39 mouse cellular contexts compared by ENCODE assay signal in genomic region chr11:7192710-7193109, GRCm38 (mm10). TPM values are rescaled to one million over a fixed set of nuclear protein-coding genes. Genes with fewer than 3 reads are reported as not detected.
DNase-seq lines count a peak whose midpoint lies in the region; ATAC-seq and TF ChIP-seq lines count a peak whose summit lies in the region.
"Had no signal": no experiment of that assay in that cellular context is flagged by ENCODE, and none has a peak within 500 bp of the region (broad histone marks: within the 10 kb centered on the region; RNA-seq: fewer than 3 reads in every experiment).

No protein-coding gene starts in this region.

- DNase-seq in forebrain, postnatal 0 days = no peak
- DNase-seq in forebrain, embryonic 10.5 days (ENCODE audit: extremely low spot score, low spot score) = no peak
- peak; percentile 22 for DNase-seq in liver
- DNase-seq in liver, embryonic 13.5 days = no peak
- no peak for DNase-seq in frontal cortex, postnatal 10 days (ENCODE audit: low spot score in 2 of 2)
- DNase-seq in gastrocnemius, adult 18-20 months (ENCODE audit: low spot score) = no peak
- DNase-seq: adrenal gland, adult 8-10 months; cerebellum, adult 11 months; cerebellum, adult 9-10 months; embryo, embryonic 11 days; gastrocnemius, postnatal 25 days; heart, adult 11 months; heart, postnatal 14 days; kidney, adult 2 months; kidney, postnatal 36 days; lung, adult 2 months; lung, postnatal 10 days; right cerebral cortex, adult 18-20 months; spleen, adult 18-20 months; thymus, adult 18-20 months; thymus, postnatal 25 days had no signal

- H3K27me3 ChIP-seq in forebrain, postnatal 0 days (ENCODE audit: insufficient read depth, low read length) = no peaks in the 10 kb centered on the region
- H3K27me3 ChIP-seq in forebrain, embryonic 10.5 days (ENCODE audit: poor library complexity, severe bottlenecking) = no peaks in the 10 kb centered on the region; the same call in 1 of the 2 replicates
- no peaks in the 10 kb centered on the region for H3K27me3 ChIP-seq in liver, embryonic 13.5 days
- no peaks in the 10 kb centered on the region for H3K27me3 ChIP-seq in myocyte (ENCODE audit: control insufficient read depth, insufficient read depth, insufficient read length)
- H3K27me3 ChIP-seq: hindbrain, embryonic 15.5 days; limb, embryonic 12.5 days; midbrain, embryonic 13.5 days; Patski had no signal

- H3ac ChIP-seq in myocyte (ENCODE audit: control insufficient read depth, insufficient read length) = no peak overlapping the region

- WGBS in forebrain, postnatal 0 days = 67% methylated on average over 6 of the region's 6 CpGs
- WGBS in forebrain, embryonic 10.5 days = 81% methylated on average over 6 of the region's 6 CpGs
- WGBS in liver, embryonic 13.5 days (ENCODE audit: insufficient replicate concordance) = 41% methylated on average over 6 of the region's 6 CpGs

- H3K79me2 ChIP-seq in myocyte (ENCODE audit: control insufficient read depth, insufficient read depth) = no peaks in the 10 kb centered on the region

- no peaks in the 10 kb centered on the region for H3K9me3 ChIP-seq in forebrain, postnatal 0 days (ENCODE audit: low read length)
- no peaks in the 10 kb centered on the region for H3K9me3 ChIP-seq in forebrain, embryonic 10.5 days
- H3K9me3 ChIP-seq in liver, embryonic 13.5 days (replicated peaks) = no peaks in the 10 kb centered on the region
- H3K9me3 ChIP-seq: embryonic facial prominence, embryonic 12.5 days; hindbrain, embryonic 10.5 days; hindbrain, embryonic 15.5 days; limb, embryonic 12.5 days; midbrain, embryonic 13.5 days had no signal

- no peak overlapping the region for H3K4me2 ChIP-seq in forebrain, postnatal 0 days (ENCODE audit: low read depth)
- H3K4me2 ChIP-seq in liver, embryonic 13.5 days = no peak overlapping the region
- no peak overlapping the region for H3K4me2 ChIP-seq in myocyte (ENCODE audit: low read depth)
- H3K4me2 ChIP-seq: embryonic facial prominence, embryonic 12.5 days; heart, embryonic 13.5 days; hindbrain, embryonic 15.5 days; limb, embryonic 12.5 days; midbrain, embryonic 13.5 days had no signal

- peak; percentile 44; the same call in 1 of the 2 replicates for ATAC-seq in forebrain, postnatal 0 days
- peak; percentile 53 for ATAC-seq in liver, embryonic 13.5 days (ENCODE audit: low read depth)
- ATAC-seq: inflammation-experienced regulatory T-cells, adult 6 months; midbrain, embryonic 13.5 days; Patski had no signal

- H3K27ac ChIP-seq in forebrain, postnatal 0 days (ENCODE audit: low read depth, low read length) = no peak overlapping the region
- H3K27ac ChIP-seq in forebrain, embryonic 10.5 days = no peak overlapping the region
- H3K27ac ChIP-seq in liver, embryonic 13.5 days = peak overlapping the region; percentile 44
- H3K27ac ChIP-seq: embryonic facial prominence, embryonic 12.5 days; heart, embryonic 13.5 days; hindbrain, embryonic 10.5 days; hindbrain, embryonic 15.5 days; layer of hippocampus, adult 2 months; left cerebral cortex, adult 2 months; limb, embryonic 12.5 days; macrophage; midbrain, embryonic 13.5 days; stomach, postnatal 0 days had no signal

- H3K36me3 ChIP-seq in forebrain, postnatal 0 days (ENCODE audit: insufficient read depth) = no peaks in the 10 kb centered on the region
- no peaks in the 10 kb centered on the region for H3K36me3 ChIP-seq in forebrain, embryonic 10.5 days (replicated peaks)
- H3K36me3 ChIP-seq in liver, embryonic 13.5 days = no peaks in the 10 kb centered on the region
- H3K36me3 ChIP-seq in myocyte (ENCODE audit: control insufficient read depth, insufficient read depth) = no peaks in the 10 kb centered on the region
- H3K36me3 ChIP-seq: embryonic facial prominence, embryonic 12.5 days; heart, embryonic 13.5 days; hindbrain, embryonic 10.5 days; hindbrain, embryonic 15.5 days; limb, embryonic 12.5 days; midbrain, embryonic 13.5 days had no signal

- no peaks in the 10 kb centered on the region for H3K4me1 ChIP-seq in forebrain, postnatal 0 days (ENCODE audit: insufficient read depth)
- peaks cover 19% of the 10 kb centered on the region for H3K4me1 ChIP-seq in forebrain, embryonic 10.5 days
- peaks cover 10% of the 10 kb centered on the region; the same call in 1 of the 2 replicates for H3K4me1 ChIP-seq in liver, embryonic 13.5 days (replicated peaks)
- H3K4me1 ChIP-seq: hindbrain, embryonic 15.5 days had no signal

- H3K9ac ChIP-seq in forebrain, postnatal 0 days = no peak overlapping the region
- no peak overlapping the region for H3K9ac ChIP-seq in liver, embryonic 13.5 days
- H3K9ac ChIP-seq: embryonic facial prominence, embryonic 12.5 days; heart, embryonic 13.5 days; hindbrain, embryonic 15.5 days; limb, embryonic 12.5 days; midbrain, embryonic 13.5 days had no signal

- H3K4me3 ChIP-seq in forebrain, postnatal 0 days (ENCODE audit: low read depth, low read length) = no peak overlapping the region
- H3K4me3 ChIP-seq in forebrain, embryonic 10.5 days = no peak overlapping the region
- no peak overlapping the region for H3K4me3 ChIP-seq in liver, embryonic 13.5 days (replicated peaks)
- no peak overlapping the region for H3K4me3 ChIP-seq in myocyte
- H3K4me3 ChIP-seq: embryonic facial prominence, embryonic 12.5 days; heart, embryonic 13.5 days; hindbrain, embryonic 10.5 days; hindbrain, embryonic 15.5 days; layer of hippocampus, adult 2 months; left cerebral cortex, adult 2 months; limb, embryonic 12.5 days; midbrain, embryonic 13.5 days had no signal

- no peak for TF ChIP-seq POLR2A in myocyte (IDR thresholded peaks at IDR 0.05; ENCODE audit: insufficient read length, low read depth)

- no peak for TF ChIP-seq CTCF in forebrain, postnatal 0 days (IDR thresholded peaks at IDR 0.05; ENCODE audit: low read depth)

TF ChIP-seq in myocyte, 11 proteins besides CTCF, POLR2A, EP300 and RAD21:
- TF ChIP-seq CEBPB (IDR thresholded peaks at IDR 0.05; ENCODE audit: insufficient read depth, poor library complexity, severe bottlenecking) (0 out of 2 replicates have a peak, but pooled peaks have one; percentile 11), USF1 (IDR thresholded peaks at IDR 0.05; ENCODE audit: low read depth) (no peak), TCF12 (IDR thresholded peaks at IDR 0.05; ENCODE audit: insufficient read depth, poor library complexity, severe bottlenecking) (no peak), MYOG (IDR thresholded peaks at IDR 0.05; ENCODE audit: control insufficient read depth in 1 of 3, insufficient read depth in 1 of 3, insufficient read length in 2 of 3, low read depth in 2 of 3) (no peak)

RNA-seq across cellular contexts. Expression of gene Gm11985, which starts 4.3 kb away (rescaled TPM):
- not detected in 2 replicates for total RNA-seq in forebrain, postnatal 0 days (2014; rRNA removed)
- not detected in 2 replicates for polyA plus RNA-seq in forebrain, postnatal 0 days (2015; fragmentation: Nextera tagmentation; extraction: Ambion mirVana)
- not detected in 2 replicates for polyA plus RNA-seq in forebrain, embryonic 10.5 days (2016; fragmentation: Nextera tagmentation; extraction: Ambion mirVana)
- polyA plus RNA-seq in liver, embryonic 13.5 days (2015; fragmentation: Nextera tagmentation; extraction: Ambion mirVana) = not detected in 2 replicates
- not detected for polyA plus RNA-seq in myocyte (2012; fragmentation: generic; extraction: Trizol)
- total RNA-seq in gastrocnemius, adult 18-20 months (2021) = not detected
- total RNA-seq: adrenal gland, adult 8-10 months; gastrocnemius, postnatal 25 days; heart, postnatal 14 days; layer of hippocampus, adult 2 months; layer of hippocampus, postnatal 14 days; left cerebral cortex, adult 2 months; left cerebral cortex, postnatal 25 days; megakaryocyte-erythroid progenitor cell, adult 5-6 weeks; MEL; neutrophil, adult 5-6 weeks had no signal
- polyA plus RNA-seq: embryonic facial prominence, embryonic 12.5 days; heart, embryonic 13.5 days; hindbrain, embryonic 10.5 days; inflammation-experienced regulatory T-cells, adult 6 months; kidney, adult 2 months; limb, embryonic 12.5 days; lung, adult 2 months; macrophage; midbrain, embryonic 13.5 days; Patski; stomach, postnatal 0 days had no signal

RNA-seq across cellular contexts. Expression of gene Igfbp1, which starts 4.9 kb away (rescaled TPM):
- not detected in 2 replicates for total RNA-seq in forebrain, postnatal 0 days (2014; rRNA removed)
- not detected in 2 replicates for polyA plus RNA-seq in forebrain, postnatal 0 days (2015; fragmentation: Nextera tagmentation; extraction: Ambion mirVana)
- 0.10 and 0.24 TPM in 2 replicates for polyA plus RNA-seq in forebrain, embryonic 10.5 days (2016; fragmentation: Nextera tagmentation; extraction: Ambion mirVana)
- polyA plus RNA-seq in liver, embryonic 13.5 days (2015; fragmentation: Nextera tagmentation; extraction: Ambion mirVana) = 52.9 and 56.9 TPM in 2 replicates
- not detected for polyA plus RNA-seq in myocyte (2012; fragmentation: generic; extraction: Trizol)
- total RNA-seq in gastrocnemius, adult 18-20 months (2021) = not detected
- total RNA-seq: adrenal gland, adult 8-10 months; gastrocnemius, postnatal 25 days; heart, postnatal 14 days; layer of hippocampus, postnatal 14 days; left cerebral cortex, adult 2 months; left cerebral cortex, postnatal 25 days; megakaryocyte-erythroid progenitor cell, adult 5-6 weeks; MEL; neutrophil, adult 5-6 weeks had no signal
- polyA plus RNA-seq: inflammation-experienced regulatory T-cells, adult 6 months; macrophage had no signal

RNA-seq across cellular contexts. Expression of gene Igfbp3, which starts 21.0 kb away (rescaled TPM):
- total RNA-seq in forebrain, postnatal 0 days (2014; rRNA removed) = 56.6 and 61.9 TPM in 2 replicates
- 29.9 and 32.6 TPM in 2 replicates for polyA plus RNA-seq in forebrain, postnatal 0 days (2015; fragmentation: Nextera tagmentation; extraction: Ambion mirVana)
- 16.4 and 16.6 TPM in 2 replicates for polyA plus RNA-seq in forebrain, embryonic 10.5 days (2016; fragmentation: Nextera tagmentation; extraction: Ambion mirVana)
- polyA plus RNA-seq in liver, embryonic 13.5 days (2015; fragmentation: Nextera tagmentation; extraction: Ambion mirVana) = 22.8 and 24.8 TPM in 2 replicates
- 2.2 TPM for polyA plus RNA-seq in myocyte (2012; fragmentation: generic; extraction: Trizol)
- 10 to 100 TPM; 12.0 to 13.4 TPM for total RNA-seq in gastrocnemius, adult 18-20 months (2021)
- total RNA-seq: megakaryocyte-erythroid progenitor cell, adult 5-6 weeks; MEL; neutrophil, adult 5-6 weeks had no signal
- polyA plus RNA-seq: inflammation-experienced regulatory T-cells, adult 6 months; macrophage had no signal

Comparison
In these comparisons a context has a peak if more than half of its experiments do, and no peak if none do; other contexts are left out.
1. RNA of gene Igfbp1, which starts 4.9 kb away (polyA plus RNA-seq): 52.9 to 56.9 TPM in liver, embryonic 13.5 days; 0.10 to 0.24 TPM in forebrain, embryonic 10.5 days, not detected in forebrain, postnatal 0 days and not detected in myocyte (single experiment); every median in the first group is over 10 times any median in the second.